Mouse (Mus musculus) neural tube, embryonic 11.5 days (tissue): Measurements from ENCODE around the gene Rad51. TPM values are rescaled to one million over a fixed set of nuclear protein-coding genes. Genes with fewer than 3 reads are reported as not detected.

Experiments used
- ATAC-seq: fragments of 200-750 bp; cut with Nextera tagmentation; 2 replicates; pipeline ENCODE4 v1.8.0; 2017; ENCODE audit warnings: moderate number of reproducible peaks, mild to moderate bottlenecking, moderate TSS enrichment, moderate library complexity; ENCODE audit not compliant: insufficient read depth, low FRiP score, low TSS enrichment
- DNase-seq: peaks from one replicate; pipeline ENCODE4 v3.0.0-alpha.2; 2015; ENCODE audit warnings: low spot score
- H3K27ac ChIP-seq: fragments of 300-500 bp; sonication (generic); 2 replicates; pipeline ENCODE4 v1.5.1; 2014; ENCODE audit warnings: low read depth, mild to moderate bottlenecking, low read length
- H3K27me3 ChIP-seq: fragments of 300-500 bp; sonication (generic); 2 replicates; pipeline ENCODE4 v1.6.1; 2014; ENCODE audit warnings: mild to moderate bottlenecking, low read length, mixed read lengths; ENCODE audit not compliant: control insufficient read depth, insufficient read depth
- H3K36me3 ChIP-seq: fragments of 300-500 bp; sonication (generic); 2 replicates; pipeline ENCODE4 v1.6.1; 2014; ENCODE audit warnings: mild to moderate bottlenecking, low read length, moderate library complexity, mixed read lengths; ENCODE audit not compliant: control insufficient read depth, insufficient read depth
- H3K4me1 ChIP-seq: fragments of 300-500 bp; sonication (generic); 2 replicates; pipeline ENCODE4 v1.6.1; 2014; ENCODE audit warnings: low read length, mixed read lengths; ENCODE audit not compliant: control insufficient read depth, insufficient read depth
- H3K4me2 ChIP-seq: fragments of 300-500 bp; sonication (generic); 2 replicates; pipeline ENCODE4 v1.6.1; 2014; ENCODE audit warnings: low read depth, mild to moderate bottlenecking, moderate library complexity
- H3K4me3 ChIP-seq: fragments of 300-500 bp; sonication (generic); 2 replicates; pipeline ENCODE4 v1.5.1; 2014; ENCODE audit warnings: low read depth, low read length
- H3K9ac ChIP-seq: fragments of 300-500 bp; sonication (generic); 2 replicates; pipeline ENCODE4 v1.6.1; 2014; ENCODE audit warnings: mild to moderate bottlenecking, low read length
- H3K9me3 ChIP-seq: fragments of 300-500 bp; sonication (generic); 2 replicates; pipeline ENCODE4 v1.6.1; 2016; ENCODE audit warnings: low read length; ENCODE audit not compliant: control insufficient read depth
- WGBS: fragments of 180-500 bp; shearing (Covaris S2); extraction: QIAGEN DNeasy Blood & Tissue Kit; methylation state at CpG from one replicate; pipeline ENCODE4 v1.1.7; 2014; 5-methylcytosine and 5-hydroxymethylcytosine counted together
- polyA plus RNA-seq: library from polyadenylated mRNA; unstranded; fragments of >200 nt; fragmentation: Nextera tagmentation; extraction: Ambion mirVana; gene quantifications from 2 replicates; pipeline ENCODE4 v1.2.1, GENCODE M21; 2014

Rad51 gene
- 56.9 and 61.4 TPM in 2 replicates for polyA plus RNA-seq

DNA sequence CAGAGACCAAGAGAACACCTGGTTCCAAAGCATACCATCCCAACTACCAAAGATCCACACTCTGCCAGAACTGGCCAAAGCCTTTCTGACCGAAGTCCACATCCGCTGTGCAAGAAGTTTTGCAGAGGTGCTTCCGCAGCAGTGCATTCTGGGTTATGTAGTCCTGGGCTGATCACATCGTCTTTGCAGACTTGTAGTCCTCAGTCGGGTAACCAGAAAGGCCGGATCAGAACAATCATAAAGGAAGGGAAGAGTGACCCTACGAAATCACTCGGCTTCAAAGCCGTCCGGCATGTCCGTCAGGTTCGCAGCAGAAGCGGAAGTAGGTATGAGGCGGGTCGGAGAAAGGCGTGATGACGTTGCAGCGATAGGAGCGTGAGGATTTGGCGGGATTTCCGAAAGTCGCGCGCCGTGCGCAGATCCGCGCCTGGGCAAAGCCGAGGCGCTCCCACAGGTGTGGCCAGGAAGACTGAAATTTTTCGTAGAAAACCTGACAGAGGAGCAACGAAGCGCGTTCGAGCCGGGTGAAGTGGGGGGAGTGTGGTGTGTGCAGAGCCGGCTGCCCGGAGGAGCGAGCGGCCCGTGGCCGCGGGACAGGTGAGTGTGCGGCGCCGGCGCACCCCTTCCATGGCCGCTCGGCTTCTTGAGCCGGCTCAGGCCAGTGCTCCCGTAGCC lies at the start of gene Rad51:
TSS of gene Rad51 (plus strand) at position 356 of the 675 bp plus-strand sequence.
- H3K4me1 ChIP-seq: peaks cover 5% of the 10 kb centered on the region; the same call in 1 of the 2 replicates
- H3K9me3 ChIP-seq: no peaks in the 10 kb centered on the region
- under 1% methylated on average over 51 of the region's 51 CpGs for WGBS
- ATAC-seq (peak; percentile 89), DNase-seq (peak; percentile 88)
- peaks cover 5% of the 10 kb centered on the region for H3K36me3 ChIP-seq
- H3K9ac ChIP-seq: peak within 1 kb of the TSS; percentile 68
- no peaks in the 10 kb centered on the region for H3K27me3 ChIP-seq
- 0 out of 2 replicates have a peak within 1 kb of the TSS, but pooled peaks have one; percentile 44 for H3K27ac ChIP-seq
- peak within 1 kb of the TSS; percentile 73 for H3K4me3 ChIP-seq
- peak within 1 kb of the TSS; percentile 96 for H3K4me2 ChIP-seq

DNA sequence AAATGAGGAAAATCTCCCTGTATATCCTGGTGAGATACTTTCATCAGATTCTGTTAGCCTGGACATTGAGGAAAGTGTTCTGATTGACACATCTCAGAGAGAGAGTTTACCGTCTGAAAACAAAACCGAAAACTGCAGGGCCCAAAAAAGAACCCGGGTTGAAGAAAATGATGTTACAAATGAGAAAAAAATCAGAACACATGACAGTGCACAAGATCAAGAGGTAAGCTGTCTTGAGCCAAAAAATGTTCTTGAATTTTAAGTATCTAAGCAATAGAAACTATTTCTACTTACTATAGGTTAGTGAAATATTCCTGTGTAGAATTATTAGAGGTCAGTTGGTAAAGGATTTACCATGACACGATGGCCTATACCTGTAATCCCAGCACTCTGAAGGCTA lies 40.2 kb upstream of the Rad51 start:
- no peak overlapping the region for H3K4me3 ChIP-seq
- H3K36me3 ChIP-seq: no peaks in the 10 kb centered on the region
- no peak overlapping the region for H3K9ac ChIP-seq
- H3K27ac ChIP-seq: no peak overlapping the region
- no peaks in the 10 kb centered on the region for H3K27me3 ChIP-seq
- no peaks in the 10 kb centered on the region for H3K9me3 ChIP-seq
- WGBS: 94% methylated on average over 4 of the region's 4 CpGs
- ATAC-seq: no peak
- no peak overlapping the region for H3K4me2 ChIP-seq
- H3K4me1 ChIP-seq: no peaks in the 10 kb centered on the region
- DNase-seq: no peak

DNA sequence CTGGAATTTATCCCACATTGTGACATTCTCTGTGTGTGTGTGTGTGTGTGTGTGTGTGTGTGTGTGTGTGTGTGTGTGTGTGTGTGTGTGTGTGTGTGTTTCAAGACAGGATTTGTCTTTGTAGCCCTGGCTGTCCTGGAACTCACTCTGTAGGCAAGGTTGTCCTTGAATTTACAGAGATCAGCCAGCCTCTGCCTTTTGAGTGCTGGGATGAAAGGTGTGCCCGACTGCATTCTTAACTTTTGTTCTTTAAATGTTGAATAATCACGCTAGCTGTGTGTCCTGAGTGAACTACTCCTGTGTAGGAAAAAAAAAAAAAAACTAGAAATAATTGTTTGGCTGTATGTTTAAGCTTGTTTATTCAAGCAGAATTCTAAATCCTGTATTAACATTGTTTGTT lies 26.4 kb upstream of the Rad51 start:
- H3K4me1 ChIP-seq: no peaks in the 10 kb centered on the region
- no peaks in the 10 kb centered on the region for H3K27me3 ChIP-seq
- DNase-seq (no peak), ATAC-seq (no peak)
- H3K9me3 ChIP-seq: no peaks in the 10 kb centered on the region
- no peaks in the 10 kb centered on the region; the same call in 1 of the 2 replicates for H3K36me3 ChIP-seq
- no peak overlapping the region for H3K9ac ChIP-seq
- H3K4me2 ChIP-seq: no peak overlapping the region
- WGBS: 96% methylated on average over 2 of the region's 2 CpGs
- H3K27ac ChIP-seq: no peak overlapping the region
- H3K4me3 ChIP-seq: no peak overlapping the region

DNA sequence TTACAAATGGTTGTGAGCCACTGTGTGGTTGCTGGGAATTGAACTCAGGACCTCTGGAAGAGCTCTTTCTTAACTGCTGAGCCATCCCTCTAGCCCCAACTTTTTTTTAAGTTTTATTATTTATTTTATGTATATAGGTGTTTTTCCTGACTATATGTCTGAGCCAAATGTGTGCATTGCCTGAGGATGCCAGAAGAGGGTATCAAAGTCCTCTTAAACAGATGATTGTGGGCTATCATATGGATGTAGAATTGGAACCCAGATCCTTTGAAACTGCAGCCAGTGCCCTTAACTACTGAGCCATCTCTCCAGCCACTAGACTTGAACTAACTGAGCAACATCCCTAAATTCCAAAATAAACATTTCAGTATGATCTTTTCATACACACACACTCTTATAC lies 11.0 kb upstream of the Rad51 start:
- Histone ChIP-seq H3K4me3 (no peak overlapping the region), H3K4me2 (no peak overlapping the region), H3K9ac (no peak overlapping the region), H3K9me3 (no peaks in the 10 kb centered on the region), H3K27ac (no peak overlapping the region), H3K4me1 (no peaks in the 10 kb centered on the region), H3K27me3 (no peaks in the 10 kb centered on the region), H3K36me3 (no peaks in the 10 kb centered on the region)
- DNase-seq: no peak
- ATAC-seq: no peak

DNA sequence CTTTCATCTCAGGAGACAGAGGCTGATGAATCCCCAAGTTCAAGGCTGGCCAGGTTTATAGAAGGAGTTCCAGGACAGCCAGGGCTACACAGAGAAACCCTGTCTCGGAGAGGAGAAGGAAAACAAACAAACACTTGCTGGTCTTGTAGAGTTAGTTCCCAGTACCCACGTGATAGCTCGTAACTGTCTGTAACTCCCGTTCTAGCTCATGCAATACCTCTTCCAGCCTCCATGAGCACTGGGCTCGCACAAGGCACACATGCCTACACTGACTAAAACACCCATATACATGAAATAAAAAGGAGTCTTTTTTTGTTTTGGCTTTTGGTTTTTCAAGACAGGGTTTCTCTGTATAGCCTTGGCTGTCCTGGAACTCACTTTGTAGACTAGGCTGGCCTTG lies 6.0 kb upstream of the Rad51 start:
- Histone ChIP-seq H3K9me3 (no peaks in the 10 kb centered on the region), H3K9ac (no peak overlapping the region), H3K27ac (no peak overlapping the region), H3K4me2 (no peak overlapping the region), H3K4me1 (no peaks in the 10 kb centered on the region), H3K4me3 (no peak overlapping the region), H3K36me3 (no peaks in the 10 kb centered on the region), H3K27me3 (no peaks in the 10 kb centered on the region)
- no peak for DNase-seq
- no peak for ATAC-seq
- 89% methylated on average over 5 of the region's 5 CpGs for WGBS

DNA sequence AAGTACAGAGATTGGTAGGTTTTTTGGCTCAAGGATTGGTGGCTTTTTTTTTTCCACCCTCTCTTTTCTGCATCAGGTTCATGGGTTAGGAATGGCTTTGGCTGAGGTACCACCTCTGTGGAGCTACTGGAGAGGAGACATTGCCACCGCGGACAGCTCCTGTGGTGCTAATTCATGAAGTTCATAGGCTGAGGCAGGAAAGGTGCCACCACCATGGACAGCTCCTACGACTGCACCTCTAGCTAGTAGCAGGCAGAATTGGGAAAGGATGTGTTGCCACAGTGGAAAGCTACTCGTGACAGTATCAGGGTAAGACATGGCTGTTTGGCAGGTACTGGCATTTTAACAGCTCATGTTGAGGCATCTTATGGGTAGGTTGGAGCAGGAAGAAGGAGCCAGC lies 4.0 kb upstream of the Rad51 start:
- Histone ChIP-seq H3K27me3 (no peaks in the 10 kb centered on the region), H3K9me3 (no peaks in the 10 kb centered on the region), H3K4me1 (peaks cover 5% of the 10 kb centered on the region; the same call in 1 of the 2 replicates), H3K27ac (no peak overlapping the region), H3K4me2 (no peak overlapping the region), H3K4me3 (no peak overlapping the region), H3K36me3 (no peaks in the 10 kb centered on the region), H3K9ac (no peak overlapping the region)
- DNase-seq (no peak), ATAC-seq (no peak)
- WGBS: 63% methylated on average over 4 of the region's 4 CpGs

DNA sequence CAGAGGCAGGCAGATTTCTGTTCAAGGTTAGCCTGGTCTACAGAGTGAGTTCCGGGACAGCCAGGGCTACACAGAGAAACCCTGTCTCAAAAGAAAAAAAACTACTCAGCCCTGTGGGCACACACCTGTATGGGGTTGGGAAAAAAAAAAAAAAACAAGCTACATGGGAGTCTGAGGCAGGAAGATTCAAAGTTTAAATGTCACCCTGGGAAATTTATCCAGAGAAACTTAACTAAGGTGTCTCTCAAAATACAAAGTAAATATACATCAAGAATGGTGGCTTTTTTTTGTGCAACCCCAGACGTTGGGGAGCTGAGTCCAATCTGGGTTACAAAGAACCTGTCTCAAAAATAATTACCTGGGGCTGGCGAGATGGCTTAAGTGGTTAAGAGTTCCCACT lies 1.5 kb upstream of the Rad51 start:
- Histone ChIP-seq H3K27me3 (no peaks in the 10 kb centered on the region), H3K4me2 (no peak overlapping the region), H3K27ac (no peak overlapping the region), H3K9me3 (no peaks in the 10 kb centered on the region), H3K4me3 (no peak overlapping the region), H3K9ac (no peak overlapping the region), H3K36me3 (no peaks in the 10 kb centered on the region), H3K4me1 (peaks cover 5% of the 10 kb centered on the region; the same call in 1 of the 2 replicates)
- DNase-seq (no peak), ATAC-seq (no peak)
- 97% methylated on average over 3 of the region's 3 CpGs for WGBS

DNA sequence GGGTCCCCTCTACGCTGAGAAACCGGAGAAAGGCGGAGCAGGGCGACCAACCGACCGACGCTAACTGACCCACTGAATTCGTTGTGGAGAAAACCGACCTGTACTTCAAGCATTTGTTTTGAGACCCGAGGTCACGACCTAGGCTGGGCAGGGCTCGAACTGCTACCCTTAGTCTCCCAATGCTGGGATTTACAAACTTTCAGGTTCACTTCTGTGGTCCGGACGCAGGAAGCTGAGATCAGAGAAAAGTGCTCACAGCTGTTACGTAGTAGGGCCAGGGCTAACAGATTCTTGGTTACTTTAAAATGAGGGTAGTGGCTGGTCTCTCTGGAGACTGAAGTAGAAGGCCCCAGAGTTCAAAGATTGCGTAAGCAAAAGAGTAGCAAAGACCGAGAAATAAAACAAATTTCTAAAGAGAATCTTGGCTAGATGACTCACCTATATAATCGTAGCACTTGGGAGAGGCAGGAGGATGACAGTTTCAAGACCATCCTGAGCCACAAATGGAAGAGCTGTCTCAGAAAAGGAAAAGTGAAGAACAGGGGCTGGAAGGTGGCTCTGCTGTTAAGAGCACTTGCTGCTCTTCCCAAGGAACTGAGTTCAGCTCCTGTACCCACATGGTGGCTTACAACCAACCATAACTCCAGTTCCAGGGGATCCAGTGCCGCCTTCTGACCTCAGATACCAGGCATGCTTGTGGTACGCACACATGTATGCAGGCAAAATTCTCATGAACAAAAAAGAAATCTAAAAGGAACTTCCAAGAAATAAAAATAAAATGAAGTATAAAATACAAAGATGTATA lies 730 bp downstream of the Rad51 start:
- DNase-seq: no peak
- 0 out of 2 replicates have a peak, but pooled peaks have one; percentile 20 for ATAC-seq
- 14% methylated on average over 20 of the region's 20 CpGs for WGBS
- Histone ChIP-seq H3K27me3 (no peaks in the 10 kb centered on the region), H3K4me1 (peaks cover 5% of the 10 kb centered on the region; the same call in 1 of the 2 replicates), H3K27ac (0 out of 2 replicates have a peak overlapping the region, but pooled peaks have one; percentile 44), H3K9ac (peak overlapping the region; percentile 68), H3K4me2 (peak overlapping the region; percentile 96), H3K36me3 (peaks cover 7% of the 10 kb centered on the region), H3K9me3 (no peaks in the 10 kb centered on the region), H3K4me3 (peak overlapping the region; percentile 73)
